Mouse (Mus musculus): ENCODE measurements around the gene Gm6034.
"Not testable (repeated sequence)": the region's sequence is repeated elsewhere in the genome, so short reads cannot be mapped to it uniquely, and the experiment has no call there.

DNA sequence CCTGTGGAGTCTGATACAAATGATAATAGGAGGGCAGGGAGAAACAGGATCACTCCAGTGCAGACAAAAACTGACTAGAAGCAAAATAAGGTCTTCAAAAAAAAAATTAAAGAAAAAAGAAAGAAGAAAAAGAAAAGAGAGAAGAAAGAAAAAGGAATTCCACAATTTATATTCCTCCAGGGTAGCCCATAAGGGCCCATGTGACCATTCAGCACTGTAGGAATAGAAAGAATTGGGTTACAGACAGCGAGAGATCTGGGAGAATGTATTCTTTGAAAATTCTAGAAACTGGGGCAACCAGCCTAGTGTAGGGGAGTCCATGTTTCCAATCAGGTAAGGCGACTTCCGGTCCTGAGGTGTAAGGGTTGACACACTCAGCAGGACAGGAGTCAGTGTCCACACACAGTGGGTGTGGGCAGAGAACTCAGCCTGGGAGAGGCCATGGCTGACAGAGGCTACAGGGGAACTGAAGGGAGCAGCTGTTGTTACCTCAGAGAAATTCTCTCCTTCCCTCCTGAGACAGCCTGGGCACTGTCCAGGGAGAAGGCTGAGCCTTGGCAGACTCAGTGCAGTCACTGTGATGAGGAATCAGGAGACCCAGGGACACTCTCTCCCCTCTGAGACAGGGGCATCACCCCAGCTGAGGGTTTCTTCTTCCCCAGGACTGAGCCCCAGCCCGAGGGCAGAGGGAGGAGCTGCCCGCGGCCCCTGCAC lies 39.9 kb downstream of the Gm6034 start:
- not testable (repeated sequence) for TF ChIP-seq CTCF (IDR thresholded peaks at IDR 0.05; ENCODE audit: low read depth, low read length); POLR2A (IDR thresholded peaks at IDR 0.05; ENCODE audit: borderline replicate concordance, low read depth, low read length)
